Mouse (Mus musculus) gastrocnemius, postnatal 36 days (tissue): ENCODE results near the gene Olfr13. TPM values are rescaled to one million over a fixed set of nuclear protein-coding genes. Genes with fewer than 3 reads are reported as not detected.
"Not testable (repeated sequence)": the region's sequence is repeated elsewhere in the genome, so short reads cannot be mapped to it uniquely, and the experiment has no call there.

Source experiments
- DNase-seq, 2 experiments: peaks; one replicate each; pipeline ENCODE4 v3.0.0; 2022
- intact Hi-C: fragments of 180-260 bp; cut with DNase I; formaldehyde crosslinking; loops from one replicate; pipeline ENCODE4 v1.15.1; 2025
- long read RNA-seq, 2 experiments: library from polyadenylated mRNA; stranded (forward); transcript quantifications; one replicate each; pipeline ENCODE4 v2.0.0; 2021
- total RNA-seq, 2 experiments: library from RNA; stranded (reverse); gene quantifications; 2 replicates each; pipeline ENCODE4 v1.2.3; 2021

The Olfr13 gene
- total RNA-seq: not detected
- long read RNA-seq, experiment 1: 0 reads
- long read RNA-seq, experiment 2: 0 reads

GRCm38 (mm10) chr6:43171840-43172239 lies at the start of gene Olfr13:
Gene Olfr13, plus strand, starts transcription at chr6:43172140.
- intact Hi-C loops: no loop called here
- DNase-seq: no peak

DNA sequence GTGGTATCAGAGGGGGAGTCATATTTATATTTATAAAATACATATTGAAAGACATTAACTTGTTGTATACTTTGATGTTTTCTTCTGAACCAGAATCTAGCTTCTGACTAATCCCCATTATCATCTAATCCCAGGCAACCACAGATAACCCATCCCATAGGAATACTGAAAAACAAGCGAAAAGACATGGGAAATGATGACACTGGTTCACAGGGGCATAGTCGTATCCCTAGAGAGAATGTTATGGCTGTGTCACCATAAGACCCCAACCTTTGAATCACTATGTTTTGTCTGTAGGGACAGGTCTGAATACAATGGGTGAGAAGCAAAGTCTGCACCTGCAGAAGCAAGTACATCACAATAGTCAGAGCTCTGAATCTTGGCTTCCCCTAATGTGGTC lies 25.7 kb upstream of the Olfr13 start, which contains the start of gene Olfr237-ps1:
TSS of gene Olfr237-ps1 (plus strand) at position 301 of the 400 bp plus-strand sequence.
- intact Hi-C loops, DNase-seq: not testable (repeated sequence)

- DNase-seq: no peak
- intact Hi-C loops: no loop called here
Observed at GRCm38 (mm10) chr6:43159502-43159901, 12.4 kb upstream of the Olfr13 start.

DNA sequence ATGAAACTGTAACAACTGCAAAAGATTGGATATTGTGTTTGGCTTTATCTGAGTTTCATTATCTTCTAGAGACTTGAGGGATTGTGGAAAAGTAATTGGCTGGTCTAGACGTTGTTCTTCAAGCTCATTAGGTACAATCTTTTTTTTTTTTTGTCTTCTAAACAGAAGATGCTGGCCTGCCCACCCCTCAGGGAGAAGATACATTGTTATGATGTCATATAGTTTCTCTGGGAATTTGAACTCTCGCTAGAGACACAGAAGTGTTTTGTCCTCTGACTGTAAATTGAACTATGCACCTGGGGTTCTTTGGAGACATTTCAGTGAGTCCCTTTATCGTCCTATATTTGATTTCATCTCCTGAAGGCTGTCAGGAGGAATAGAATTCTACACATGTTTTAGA lies 9.0 kb upstream of the Olfr13 start, which contains the start of gene Olfr437:
TSS of gene Olfr437 (plus strand) at position 301 of the 400 bp plus-strand sequence.
- no peak for DNase-seq
- intact Hi-C loops: no loop called here

DNA sequence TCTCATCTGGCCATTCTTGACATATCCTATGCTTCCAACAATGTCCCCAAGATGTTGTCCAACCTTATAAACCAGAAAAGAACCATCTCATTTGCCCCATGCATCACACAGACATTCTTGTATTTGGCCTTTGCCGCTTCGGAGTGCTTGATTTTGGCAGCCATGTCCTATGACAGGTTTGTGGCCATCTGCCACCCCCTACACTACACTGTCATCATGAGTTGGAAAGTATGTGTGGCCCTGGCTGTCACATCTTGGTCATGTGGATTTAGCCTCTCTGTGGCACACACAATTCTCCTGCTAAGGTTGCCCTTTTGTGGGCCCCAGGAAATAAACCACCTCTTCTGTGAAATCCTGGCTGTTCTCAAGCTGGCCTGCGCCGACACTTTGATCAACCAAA lies 4.7 kb upstream of the Olfr13 start:
- no peak for DNase-seq
- intact Hi-C loops: no loop called here

DNA sequence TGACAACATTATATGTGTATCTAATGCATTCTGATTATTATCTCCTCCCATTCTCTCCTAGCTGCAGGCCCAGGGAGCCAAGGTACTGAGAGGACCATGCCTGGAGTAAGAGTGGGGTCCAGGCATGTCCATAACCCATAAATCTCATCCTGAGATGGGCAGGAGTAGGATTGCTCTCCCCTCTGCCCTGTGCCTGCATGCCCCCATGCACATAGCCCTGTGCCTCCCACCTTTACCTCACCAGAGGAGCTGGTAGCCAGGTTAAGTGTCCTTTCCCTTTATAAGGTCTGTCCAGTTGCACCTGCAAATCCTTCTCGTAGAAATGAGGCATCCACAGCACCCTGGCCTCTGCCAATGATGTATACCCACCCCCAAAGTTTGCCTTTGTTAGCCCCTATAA lies 6.2 kb downstream of the Olfr13 start:
- DNase-seq: no peak
- intact Hi-C loops: no loop called here

DNA sequence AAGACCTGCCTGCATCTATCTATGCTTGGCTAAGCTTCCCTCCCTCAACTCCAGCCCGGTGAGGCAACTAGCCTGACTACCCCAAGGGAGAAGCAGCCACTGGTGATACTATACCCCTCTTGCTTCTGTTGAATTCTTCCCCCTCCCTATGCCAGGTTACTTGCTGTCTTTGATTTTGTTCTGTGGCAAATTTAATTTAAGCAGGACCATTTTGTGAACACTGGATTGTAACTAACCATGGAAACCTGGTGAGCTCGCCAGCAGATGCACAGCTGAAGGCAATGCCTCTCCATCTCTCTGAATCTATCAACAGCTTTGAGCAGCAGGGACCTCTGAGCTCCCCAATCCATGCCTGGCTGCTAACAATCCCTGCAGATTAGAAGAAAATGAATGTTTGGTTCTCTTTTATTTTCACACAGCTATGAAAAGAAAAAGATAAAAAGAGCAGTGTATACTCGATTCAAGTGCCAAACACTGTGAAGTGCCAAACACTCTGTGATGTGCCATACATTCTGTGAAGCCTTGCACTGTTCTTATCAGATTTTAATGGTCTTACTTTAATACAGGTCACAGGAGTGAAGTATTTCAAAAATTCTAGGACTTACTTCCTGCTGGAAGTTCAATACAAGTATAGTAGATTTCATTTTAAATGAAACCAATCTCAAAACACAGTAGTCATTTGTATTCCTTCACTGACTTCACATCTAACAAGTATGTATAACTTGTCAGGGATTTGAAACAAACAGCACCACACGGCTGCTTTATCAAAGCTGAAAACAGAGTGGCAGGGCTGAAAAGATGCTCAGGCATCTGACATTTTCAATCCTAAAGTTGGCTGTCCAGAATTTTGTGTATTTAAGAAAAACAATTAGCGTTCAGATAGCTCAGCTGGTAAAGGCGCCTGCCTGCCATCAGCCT lies 6.9 kb downstream of the Olfr13 start:
- DNase-seq: no peak
- intact Hi-C loops: no loop called here

- DNase-seq: no peak
- intact Hi-C loops: no loop called here
Observed at GRCm38 (mm10) chr6:43190986-43191385, 19.0 kb downstream of the Olfr13 start.

DNA sequence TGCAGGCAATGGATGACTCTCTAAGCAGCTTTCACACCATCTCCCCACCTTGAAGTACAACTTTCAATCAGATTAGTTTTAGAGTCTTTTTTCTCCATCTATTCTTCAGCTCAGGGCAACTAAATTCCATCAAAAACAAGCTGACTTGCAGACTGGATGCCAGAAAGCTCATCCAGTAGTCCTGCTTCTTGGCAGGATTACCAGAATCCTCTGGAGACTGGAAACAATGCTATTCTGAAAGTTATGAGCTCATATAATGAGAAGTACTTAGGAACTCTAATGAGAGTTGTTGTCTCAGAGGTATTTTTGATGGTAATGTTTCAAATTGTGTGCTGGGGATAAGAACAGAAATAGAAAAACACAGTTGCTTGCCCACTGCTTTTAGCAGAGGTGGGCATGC lies 24.8 kb downstream of the Olfr13 start, which contains the start of gene Olfr435:
TSS of gene Olfr435 (plus strand) at position 366 of the 400 bp plus-strand sequence.
- intact Hi-C loops: no loop called here

DNA sequence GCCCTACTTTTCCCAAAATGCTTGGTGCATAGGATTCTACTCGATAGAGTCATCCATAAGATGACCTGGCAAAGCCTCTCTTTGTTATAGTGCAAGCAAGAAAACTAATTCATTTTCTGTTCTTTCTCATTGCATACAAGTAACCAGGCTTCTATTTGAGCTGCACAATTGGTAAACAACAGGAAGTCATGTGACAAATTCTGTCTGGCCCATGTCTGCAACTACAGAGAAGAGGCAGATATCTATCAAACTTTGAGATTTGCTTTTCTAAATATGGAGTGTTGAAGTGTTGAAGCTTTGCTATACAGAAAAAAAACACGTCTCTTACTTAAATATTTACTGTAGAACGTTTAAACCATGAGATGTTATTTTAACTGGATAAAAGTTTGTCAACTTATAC lies 26.2 kb downstream of the Olfr13 start:
- no peak for DNase-seq
- intact Hi-C loops: no loop called here

More for the DNA sequence above, 24.8 kb downstream of the Olfr13 start, which contains the start of gene Olfr435:
- no peak for DNase-seq

DNA sequence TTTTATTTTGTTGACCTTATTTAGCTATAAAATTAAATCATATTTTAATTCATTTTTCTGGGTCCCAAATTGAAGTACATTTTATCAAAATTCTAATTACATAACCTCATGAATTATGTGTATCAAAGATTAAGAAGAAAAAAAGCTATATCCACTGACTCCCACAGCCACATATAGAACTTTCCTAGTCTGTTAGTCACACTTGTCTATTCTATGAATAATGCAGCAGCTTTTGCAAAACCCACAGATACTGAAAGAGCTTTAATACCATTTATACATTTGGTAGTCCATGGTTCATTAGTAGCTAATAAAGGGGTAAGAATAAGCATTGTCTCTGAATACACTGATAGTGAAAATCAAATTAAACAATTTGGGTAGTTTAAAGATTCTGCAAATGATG lies 30.8 kb downstream of the Olfr13 start:
- intact Hi-C loops: no loop called here
- no peak for DNase-seq

DNA sequence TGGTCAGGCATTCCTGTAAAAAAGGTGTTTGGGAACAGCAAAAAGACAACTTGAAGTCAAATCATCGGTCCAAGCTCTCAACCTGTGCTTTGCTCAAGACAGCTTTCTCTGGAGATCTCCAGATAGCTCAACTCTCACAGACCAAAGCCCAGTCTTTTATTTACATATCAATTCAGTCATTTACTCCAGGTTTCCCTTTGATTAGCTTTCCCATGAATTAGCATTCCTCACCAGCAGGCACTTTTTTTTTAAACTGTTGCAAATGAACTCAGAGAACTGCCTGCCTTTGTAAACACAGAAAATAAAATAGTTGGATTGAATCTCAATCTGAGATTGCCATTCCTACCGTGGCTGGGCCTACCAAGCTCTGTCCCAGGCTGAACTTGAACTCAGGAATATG lies 33.4 kb downstream of the Olfr13 start:
- DNase-seq: no peak
- intact Hi-C loops: no loop called here

DNA sequence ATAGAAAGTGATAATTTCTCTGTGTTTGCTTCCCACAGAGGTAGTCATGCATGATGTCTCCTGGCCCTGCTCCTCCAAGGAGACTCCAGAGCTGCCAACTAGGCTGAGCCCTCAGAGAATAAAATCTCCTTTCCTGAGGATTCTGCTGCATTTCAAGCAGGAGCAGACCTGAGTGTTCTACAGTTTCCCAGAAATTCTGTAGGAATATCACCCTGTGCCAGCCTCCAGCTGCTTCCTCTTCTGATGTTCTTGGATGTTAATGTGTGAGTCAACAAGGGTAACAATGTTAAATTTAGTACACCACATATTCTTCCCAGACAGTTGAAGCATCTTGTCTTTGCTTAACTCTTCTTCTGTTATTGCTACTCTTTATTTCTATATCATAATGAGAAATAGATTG lies 40.9 kb downstream of the Olfr13 start, which contains the start of gene Olfr434:
TSS of gene Olfr434 (plus strand) at position 149 of the 400 bp plus-strand sequence.
- intact Hi-C loops, DNase-seq: not testable (repeated sequence)

Other genes starting within 250 kb of the Olfr13 start
- not detected for gene Olfr444, start 223.1 kb upstream of the Olfr13 start, total RNA-seq
- not detected for gene Olfr441, start 65.8 kb upstream of the Olfr13 start, total RNA-seq
- not detected for gene Olfr237-ps1, start 25.6 kb upstream of the Olfr13 start, total RNA-seq
- gene Olfr437, start 8.9 kb upstream of the Olfr13 start, total RNA-seq: not detected
- gene Olfr435, start 25.0 kb downstream of the Olfr13 start, total RNA-seq: not detected
- gene Olfr434, start 40.9 kb downstream of the Olfr13 start, total RNA-seq: not detected
- not detected for gene Olfr47, start 59.4 kb downstream of the Olfr13 start, total RNA-seq
- gene Arhgef5, start 93.4 kb downstream of the Olfr13 start, total RNA-seq: 1 to 10 TPM; 3.0 to 3.3 TPM
- gene Nobox, start 137.4 kb downstream of the Olfr13 start, total RNA-seq: not detected